ENCODE assay signal across 8 mouse cellular contexts in the genomic region with DNA sequence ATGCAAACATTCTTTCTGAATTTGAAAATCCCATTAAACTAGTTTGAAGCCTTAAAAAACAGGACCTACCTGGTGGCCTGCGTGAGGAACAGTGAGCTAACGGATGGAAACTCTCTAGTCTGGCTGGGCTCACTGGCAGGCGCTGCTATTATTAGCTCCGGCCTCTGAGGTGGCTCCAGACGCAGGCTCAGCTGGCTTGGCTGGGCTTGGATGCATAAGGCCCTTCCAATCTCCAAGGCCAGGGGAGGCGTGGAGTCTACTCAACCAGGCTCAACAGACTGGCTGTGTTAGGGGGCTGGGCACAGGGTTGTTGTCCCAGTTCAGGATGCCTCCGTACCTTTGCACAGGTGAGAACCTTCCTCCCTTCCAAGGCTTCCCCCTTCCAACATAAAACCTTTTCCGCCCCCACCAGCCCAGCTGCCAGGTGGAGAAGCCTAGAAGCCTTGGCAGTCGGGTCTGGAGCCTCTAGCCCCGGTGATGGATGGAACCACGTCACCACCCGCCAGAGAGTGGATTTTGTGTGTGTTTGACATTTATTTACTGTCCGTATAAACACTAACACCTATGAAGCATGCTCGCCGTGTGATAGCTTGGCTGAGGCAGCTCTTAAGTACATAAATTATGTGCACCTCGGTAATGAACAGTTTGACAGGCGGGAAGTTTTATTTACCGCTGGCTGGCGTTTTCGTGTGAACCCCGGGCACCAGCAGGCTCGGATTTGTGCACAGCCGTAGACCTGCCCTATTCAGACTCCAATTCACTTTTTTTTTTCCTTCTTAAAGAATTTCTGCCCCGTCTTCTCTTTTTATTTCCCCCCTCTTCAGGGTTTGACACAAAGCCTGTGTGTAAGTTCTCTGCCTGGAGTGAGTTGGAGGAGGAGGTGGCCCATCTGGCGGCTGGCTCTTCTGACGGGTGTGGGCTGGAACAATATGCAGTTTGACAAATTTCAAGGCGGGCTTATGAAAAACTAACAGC. TPM values are rescaled to one million over a fixed set of nuclear protein-coding genes. Genes with fewer than 3 reads are reported as not detected.
DNase-seq lines count a peak whose midpoint lies in the region; ATAC-seq and TF ChIP-seq lines count a peak whose summit lies in the region.

No protein-coding gene starts in this region.

- peaks cover 10% of the 10 kb centered on the region; the same call in 1 of the 2 replicates for H3K27me3 ChIP-seq in kidney, postnatal 0 days (ENCODE audit: insufficient read depth, low read length)
- no peaks in the 10 kb centered on the region for H3K27me3 ChIP-seq in kidney, adult 2 months (replicated peaks; ENCODE audit: control insufficient read depth, insufficient read depth, low read length)
- no peaks in the 10 kb centered on the region; the same call in 1 of the 2 replicates for H3K27me3 ChIP-seq in stomach, embryonic 15.5 days (replicated peaks)
- H3K27me3 ChIP-seq in liver, embryonic 11.5 days (replicated peaks; ENCODE audit: control insufficient read depth, insufficient read depth, low read length): no peaks in the 10 kb centered on the region; the same call in 1 of the 2 replicates

- H3K4me3 ChIP-seq in kidney, postnatal 0 days (replicated peaks; ENCODE audit: low read depth, low read length): no peak overlapping the region
- H3K4me3 ChIP-seq in kidney, adult 2 months (ENCODE audit: insufficient read depth, low read depth, low read length): no peak overlapping the region
- no peak overlapping the region for H3K4me3 ChIP-seq in stomach, embryonic 15.5 days (replicated peaks)
- no peak overlapping the region for H3K4me3 ChIP-seq in liver, embryonic 11.5 days (ENCODE audit: low read depth, low read length)

- intact Hi-C loops in left cerebral cortex, postnatal 14 days (cut with DNase I): no loop called here

- peak overlapping the region; percentile 27 for H3K4me2 ChIP-seq in kidney, postnatal 0 days (ENCODE audit: low read length)
- H3K4me2 ChIP-seq in stomach, embryonic 15.5 days: peak overlapping the region; percentile 34
- no peak overlapping the region for H3K4me2 ChIP-seq in liver, embryonic 11.5 days

- H3K4me1 ChIP-seq in kidney, postnatal 0 days (replicated peaks; ENCODE audit: insufficient read depth, low read length): peaks cover 9% of the 10 kb centered on the region; the same call in 1 of the 2 replicates
- H3K4me1 ChIP-seq in kidney, adult 2 months (ENCODE audit: control insufficient read depth, insufficient read depth, low read length): no peaks in the 10 kb centered on the region
- H3K4me1 ChIP-seq in stomach, embryonic 15.5 days: peaks cover 25% of the 10 kb centered on the region
- H3K4me1 ChIP-seq in liver, embryonic 11.5 days (replicated peaks; ENCODE audit: control insufficient read depth, insufficient read depth, low read length): no peaks in the 10 kb centered on the region

- TF ChIP-seq POLR2A in kidney, adult 2 months (IDR thresholded peaks at IDR 0.05; ENCODE audit: low read depth, low read length): no peak

- no peaks in the 10 kb centered on the region; the same call in 1 of the 2 replicates for H3K9me3 ChIP-seq in kidney, postnatal 0 days (replicated peaks; ENCODE audit: low read length)
- H3K9me3 ChIP-seq in stomach, embryonic 15.5 days: no peaks in the 10 kb centered on the region
- no peaks in the 10 kb centered on the region; the same call in 1 of the 2 replicates for H3K9me3 ChIP-seq in liver, embryonic 11.5 days (ENCODE audit: control insufficient read depth, low read length)

- no peaks in the 10 kb centered on the region for H3K36me3 ChIP-seq in kidney, postnatal 0 days (ENCODE audit: insufficient read depth, low read length)
- no peaks in the 10 kb centered on the region for H3K36me3 ChIP-seq in kidney, adult 2 months (ENCODE audit: control insufficient read depth, insufficient read depth, low read length)
- H3K36me3 ChIP-seq in stomach, embryonic 15.5 days: no peaks in the 10 kb centered on the region
- H3K36me3 ChIP-seq in liver, embryonic 11.5 days (ENCODE audit: control insufficient read depth, insufficient read depth, low read length): no peaks in the 10 kb centered on the region

- no peak overlapping the region for H3K27ac ChIP-seq in kidney, postnatal 0 days
- H3K27ac ChIP-seq in kidney, adult 2 months (ENCODE audit: insufficient read depth, low read depth, low read length): no peak overlapping the region
- H3K27ac ChIP-seq in stomach, embryonic 15.5 days: peak overlapping the region; percentile 83
- no peak overlapping the region for H3K27ac ChIP-seq in liver, embryonic 11.5 days (ENCODE audit: low read depth, low read length)

- 0 out of 2 replicates have a peak, but pooled peaks have one; percentile 13 for ATAC-seq in kidney, postnatal 0 days (replicated peaks; ENCODE audit: low FRiP score, low read depth)
- peak; percentile 79 for ATAC-seq in stomach, embryonic 15.5 days (ENCODE audit: insufficient read depth, low FRiP score, low read depth)
- no peak for ATAC-seq in liver, embryonic 11.5 days (replicated peaks; ENCODE audit: low FRiP score)

- no peak overlapping the region for H3K9ac ChIP-seq in kidney, postnatal 0 days (ENCODE audit: low read depth, low read length)
- H3K9ac ChIP-seq in stomach, embryonic 15.5 days: no peak overlapping the region
- no peak overlapping the region for H3K9ac ChIP-seq in liver, embryonic 11.5 days (ENCODE audit: low read depth, low read length)

- peak; percentile 61 for DNase-seq in kidney, postnatal 0 days (ENCODE audit: low spot score)
- DNase-seq in kidney, adult 2 months: no peak
- DNase-seq in fibroblast of lung, adult 2 months (ENCODE audit: low read depth): peak; percentile 42
- peak; percentile 46 to 48 for DNase-seq in heart, adult 9 months (ENCODE audit: low spot score in 2 of 2)
- DNase-seq in left cerebral cortex, postnatal 14 days (ENCODE audit: low spot score in 2 of 2): peak; percentile 54 to 57
- DNase-seq in liver, embryonic 11.5 days (ENCODE audit: low spot score): no peak
- no peak for DNase-seq in spleen, postnatal 4 days (ENCODE audit: low spot score in 2 of 2)

- no peak for TF ChIP-seq CTCF in kidney, postnatal 0 days (IDR thresholded peaks at IDR 0.05; ENCODE audit: low read depth)
- no peak for TF ChIP-seq CTCF in kidney, adult 2 months (conservative IDR thresholded peaks at IDR 0.05; ENCODE audit: insufficient read depth, insufficient read length, low read depth, low read length)

- WGBS in kidney, postnatal 0 days: 21% methylated on average over 27 of the region's 27 CpGs
- 33% methylated on average over 27 of the region's 27 CpGs for WGBS in kidney, adult 2 months
- WGBS in stomach, embryonic 15.5 days: 23% methylated on average over 27 of the region's 27 CpGs
- WGBS in liver, embryonic 11.5 days: 57% methylated on average over 27 of the region's 27 CpGs

RNA-seq across cellular contexts. Expression of gene Barx1, which starts 31.6 kb away (rescaled TPM):
- not detected in 2 replicates for polyA plus RNA-seq in kidney, postnatal 0 days (2015; fragmentation: Nextera tagmentation; extraction: Ambion mirVana)
- not detected in 2 replicates for polyA plus RNA-seq in kidney, adult 2 months (2012; rRNA removed)
- not detected for total RNA-seq in left cerebral cortex, postnatal 14 days (2021)
- polyA plus RNA-seq in stomach, embryonic 15.5 days (2015; fragmentation: Nextera tagmentation; extraction: Ambion mirVana): 173 and 204 TPM in 2 replicates
- polyA plus RNA-seq in liver, embryonic 11.5 days (2014; fragmentation: Nextera tagmentation; extraction: Ambion mirVana): 21.2 and 22.3 TPM in 2 replicates

Comparison
In these comparisons a context has a peak if more than half of its experiments do, and no peak if none do; other contexts are left out.
1. DNase-seq: peak in kidney, postnatal 0 days (single experiment), fibroblast of lung, adult 2 months (single experiment), heart, adult 9 months (2 of 2) and left cerebral cortex, postnatal 14 days (2 of 2); none in kidney, adult 2 months (single experiment), liver, embryonic 11.5 days (single experiment) and spleen, postnatal 4 days (0 of 2).
2. RNA of gene Barx1, which starts 31.6 kb away (polyA plus RNA-seq): 173 to 204 TPM in stomach, embryonic 15.5 days and 21.2 to 22.3 TPM in liver, embryonic 11.5 days; not detected in kidney, postnatal 0 days and not detected in kidney, adult 2 months; every median in the first group is over 10 times any median in the second.